In genomic region chr16:38858120-38858749, GRCm38 (mm10) we compare ENCODE assay signal across 9 mouse cellular contexts. TPM values are rescaled to one million over a fixed set of nuclear protein-coding genes. Genes with fewer than 3 reads are reported as not detected.
DNase-seq lines count a peak whose midpoint lies in the region; ATAC-seq lines count a peak whose summit lies in the region.
"Had no signal": no experiment of that assay in that cellular context is flagged by ENCODE, and none has a peak within 500 bp of the region (broad histone marks: within the 10 kb centered on the region; RNA-seq: fewer than 3 reads in every experiment).

No protein-coding gene starts in this region.

- 0 out of 2 replicates have a peak overlapping the region, but pooled peaks have one; percentile 27 for H3K4me2 ChIP-seq in hindbrain, embryonic 14.5 days (replicated peaks)
- H3K4me2 ChIP-seq in heart, embryonic 14.5 days (ENCODE audit: low read length): peak overlapping the region; percentile 37; the same call in 1 of the 2 replicates

- H3K9ac ChIP-seq in hindbrain, embryonic 14.5 days: no peak overlapping the region
- no peak overlapping the region for H3K9ac ChIP-seq in heart, embryonic 14.5 days (ENCODE audit: low read length)

- no peaks in the 10 kb centered on the region for H3K27me3 ChIP-seq in hindbrain, embryonic 14.5 days (ENCODE audit: control insufficient read depth, insufficient read depth, low read length)
- H3K27me3 ChIP-seq in hindbrain, embryonic 10.5 days (ENCODE audit: insufficient read depth, poor library complexity, severe bottlenecking): no peaks in the 10 kb centered on the region
- H3K27me3 ChIP-seq in heart, embryonic 14.5 days (ENCODE audit: control insufficient read depth, insufficient read depth, low read length): peaks cover 2% of the 10 kb centered on the region; the same call in 1 of the 2 replicates
- H3K27me3 ChIP-seq: megakaryocyte, embryonic 14.5 days had no signal

- no peaks in the 10 kb centered on the region for H3K9me3 ChIP-seq in hindbrain, embryonic 14.5 days (ENCODE audit: control insufficient read depth, low read length)
- no peaks in the 10 kb centered on the region for H3K9me3 ChIP-seq in hindbrain, embryonic 10.5 days
- no peaks in the 10 kb centered on the region for H3K9me3 ChIP-seq in heart, embryonic 14.5 days (ENCODE audit: control insufficient read depth, low read length)
- H3K9me3 ChIP-seq: megakaryocyte, embryonic 14.5 days had no signal

- no peak overlapping the region for H3K4me3 ChIP-seq in hindbrain, embryonic 14.5 days (replicated peaks; ENCODE audit: low read length)
- no peak overlapping the region for H3K4me3 ChIP-seq in hindbrain, embryonic 10.5 days
- H3K4me3 ChIP-seq in heart, embryonic 14.5 days (ENCODE audit: control insufficient read depth in 1 of 2, insufficient read depth in 1 of 2, low read depth in 1 of 2, low read length in 2 of 2): no peak overlapping the region
- H3K4me3 ChIP-seq: megakaryocyte, embryonic 14.5 days had no signal

- 35% methylated on average over 8 of the region's 8 CpGs for WGBS in hindbrain, embryonic 14.5 days
- 37% methylated on average over 8 of the region's 8 CpGs for WGBS in hindbrain, embryonic 10.5 days
- WGBS in heart, embryonic 14.5 days: 27% methylated on average over 8 of the region's 8 CpGs

- no peaks in the 10 kb centered on the region for H3K4me1 ChIP-seq in hindbrain, embryonic 14.5 days (replicated peaks; ENCODE audit: control insufficient read depth, insufficient read depth, low read length)
- H3K4me1 ChIP-seq in hindbrain, embryonic 10.5 days (replicated peaks): no peaks in the 10 kb centered on the region
- H3K4me1 ChIP-seq in heart, embryonic 14.5 days (ENCODE audit: control insufficient read depth in 2 of 2, insufficient read depth in 2 of 2, low read length in 2 of 2): no peaks in the 10 kb centered on the region; a peak in 1 of 4 replicates
- H3K4me1 ChIP-seq: megakaryocyte, embryonic 14.5 days had no signal

- H3K27ac ChIP-seq in hindbrain, embryonic 14.5 days: no peak overlapping the region
- H3K27ac ChIP-seq in hindbrain, embryonic 10.5 days: no peak overlapping the region
- H3K27ac ChIP-seq in heart, embryonic 14.5 days (replicated peaks in 1 of 2; ENCODE audit: control insufficient read depth in 1 of 2, insufficient read depth in 1 of 2, low read depth in 2 of 2, low read length in 2 of 2): no peak overlapping the region

- DNase-seq in hindbrain, embryonic 14.5 days (ENCODE audit: low spot score): peak; percentile 84
- no peak for DNase-seq in hindbrain, embryonic 10.5 days (ENCODE audit: low spot score)
- DNase-seq in B cell, adult 2 months: peak; percentile 8 to 28
- peak; percentile 41 for DNase-seq in MN1 (ENCODE audit: low spot score)
- DNase-seq in retina, postnatal 1 day: peak; percentile 62
- DNase-seq in thymus, adult 18-20 months: no peak

- no peaks in the 10 kb centered on the region for H3K36me3 ChIP-seq in hindbrain, embryonic 14.5 days (replicated peaks; ENCODE audit: control insufficient read depth, insufficient read depth)
- no peaks in the 10 kb centered on the region for H3K36me3 ChIP-seq in hindbrain, embryonic 10.5 days
- no peaks in the 10 kb centered on the region for H3K36me3 ChIP-seq in heart, embryonic 14.5 days (ENCODE audit: control insufficient read depth, insufficient read depth, low read length)

- no peak for ATAC-seq in hindbrain, embryonic 14.5 days (ENCODE audit: low FRiP score)
- ATAC-seq in heart, embryonic 14.5 days (ENCODE audit: insufficient number of reproducible peaks, insufficient read depth, low FRiP score, low read depth): no peak
- ATAC-seq in monocyte, adult 5-6 weeks (replicated peaks; ENCODE audit: insufficient number of reproducible peaks, low FRiP score, low TSS enrichment, poor library complexity, severe bottlenecking): no peak

RNA-seq across cellular contexts. Expression of gene 4930435E12Rik, which starts 29.7 kb away (rescaled TPM):
- polyA plus RNA-seq in hindbrain, embryonic 14.5 days (2014; fragmentation: Nextera tagmentation; extraction: Ambion mirVana): not detected in 2 replicates
- not detected in 2 replicates for polyA plus RNA-seq in hindbrain, embryonic 10.5 days (2016; fragmentation: Nextera tagmentation; extraction: Ambion mirVana)
- not detected in 2 replicates for polyA plus RNA-seq in heart, embryonic 14.5 days (2014; fragmentation: Nextera tagmentation; extraction: Ambion mirVana)
- total RNA-seq in monocyte, adult 5-6 weeks (2017): not detected in 3 replicates

RNA-seq across cellular contexts. Expression of gene Igsf11, which starts 34.2 kb away (rescaled TPM):
- polyA plus RNA-seq in hindbrain, embryonic 14.5 days (2014; fragmentation: Nextera tagmentation; extraction: Ambion mirVana): 3.5 and 4.5 TPM in 2 replicates
- polyA plus RNA-seq in hindbrain, embryonic 10.5 days (2016; fragmentation: Nextera tagmentation; extraction: Ambion mirVana): 2.4 and 3.3 TPM in 2 replicates
- 0.19 and 0.36 TPM in 2 replicates for polyA plus RNA-seq in heart, embryonic 14.5 days (2014; fragmentation: Nextera tagmentation; extraction: Ambion mirVana)
- not detected in 3 replicates for total RNA-seq in monocyte, adult 5-6 weeks (2017)

RNA-seq across cellular contexts. Expression of gene Upk1b, which starts 58.1 kb away (rescaled TPM):
- 0.16 and 0.18 TPM in 2 replicates for polyA plus RNA-seq in hindbrain, embryonic 14.5 days (2014; fragmentation: Nextera tagmentation; extraction: Ambion mirVana)
- polyA plus RNA-seq in hindbrain, embryonic 10.5 days (2016; fragmentation: Nextera tagmentation; extraction: Ambion mirVana): 0.52 and 1.8 TPM in 2 replicates
- polyA plus RNA-seq in heart, embryonic 14.5 days (2014; fragmentation: Nextera tagmentation; extraction: Ambion mirVana): 16.4 and 19.4 TPM in 2 replicates
- not detected in 3 replicates for total RNA-seq in monocyte, adult 5-6 weeks (2017)

Comparison
In these comparisons a context has a peak if more than half of its experiments do, and no peak if none do; other contexts are left out.
1. DNase-seq: peak in hindbrain, embryonic 14.5 days (single experiment), B cell, adult 2 months (2 of 2), MN1 (single experiment) and retina, postnatal 1 day (single experiment); none in hindbrain, embryonic 10.5 days (single experiment) and thymus, adult 18-20 months (0 of 2).